Mouse (Mus musculus) lung, postnatal 14 days (tissue): ENCODE measurements around the gene Nav1.
"Not testable (repeated sequence)": the region's sequence is repeated elsewhere in the genome, so short reads cannot be mapped to it uniquely, and the experiment has no call there.

ENCODE experiments used
- DNase-seq: peaks from one replicate; pipeline ENCODE4 v3.0.0; 2021

The Nav1 gene

DNA sequence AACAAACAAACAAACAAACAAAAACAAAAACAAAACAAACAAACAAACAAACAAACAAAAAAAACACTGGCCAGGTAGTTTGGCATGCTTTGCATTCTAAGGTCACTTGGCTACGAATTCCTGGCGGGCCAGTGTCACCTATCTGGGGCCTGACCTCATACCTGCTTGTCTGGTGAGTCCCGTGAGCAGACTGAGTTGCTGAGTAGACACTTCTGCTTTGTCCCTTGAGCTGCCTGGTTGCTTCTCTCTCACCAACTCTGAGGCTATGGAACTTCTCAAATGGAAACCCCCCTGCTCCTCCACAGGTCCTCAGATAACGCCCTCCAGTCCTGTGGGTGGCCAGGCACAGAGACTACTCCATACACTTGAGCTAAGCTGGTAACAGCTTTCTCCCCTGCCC, 93.0 kb downstream of the Nav1 start:
- DNase-seq: no peak

DNA sequence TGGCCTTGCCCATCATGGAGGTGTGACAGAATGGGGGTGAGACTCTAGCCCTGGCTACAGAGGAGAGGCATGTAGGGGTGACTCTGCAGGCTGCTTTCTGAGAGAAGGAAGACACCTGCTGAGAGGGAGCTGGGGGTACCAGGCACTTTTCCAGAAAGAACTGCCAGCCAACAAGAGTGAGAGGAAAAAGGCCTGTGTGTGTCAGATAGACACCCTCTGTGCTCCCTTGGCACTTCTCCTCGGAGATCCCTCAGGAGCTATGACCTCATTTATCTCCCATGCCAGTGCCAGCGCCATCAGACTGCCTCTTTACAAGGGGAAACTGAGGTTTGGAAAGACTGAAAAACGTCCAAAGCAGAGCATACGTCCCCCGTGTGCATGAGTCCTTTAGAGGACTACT, 93.6 kb downstream of the Nav1 start:
- DNase-seq: no peak

GRCm38 (mm10) chr1:135510346-135510977, 96.6 kb downstream of the Nav1 start:
- DNase-seq: peak; percentile 51

DNA sequence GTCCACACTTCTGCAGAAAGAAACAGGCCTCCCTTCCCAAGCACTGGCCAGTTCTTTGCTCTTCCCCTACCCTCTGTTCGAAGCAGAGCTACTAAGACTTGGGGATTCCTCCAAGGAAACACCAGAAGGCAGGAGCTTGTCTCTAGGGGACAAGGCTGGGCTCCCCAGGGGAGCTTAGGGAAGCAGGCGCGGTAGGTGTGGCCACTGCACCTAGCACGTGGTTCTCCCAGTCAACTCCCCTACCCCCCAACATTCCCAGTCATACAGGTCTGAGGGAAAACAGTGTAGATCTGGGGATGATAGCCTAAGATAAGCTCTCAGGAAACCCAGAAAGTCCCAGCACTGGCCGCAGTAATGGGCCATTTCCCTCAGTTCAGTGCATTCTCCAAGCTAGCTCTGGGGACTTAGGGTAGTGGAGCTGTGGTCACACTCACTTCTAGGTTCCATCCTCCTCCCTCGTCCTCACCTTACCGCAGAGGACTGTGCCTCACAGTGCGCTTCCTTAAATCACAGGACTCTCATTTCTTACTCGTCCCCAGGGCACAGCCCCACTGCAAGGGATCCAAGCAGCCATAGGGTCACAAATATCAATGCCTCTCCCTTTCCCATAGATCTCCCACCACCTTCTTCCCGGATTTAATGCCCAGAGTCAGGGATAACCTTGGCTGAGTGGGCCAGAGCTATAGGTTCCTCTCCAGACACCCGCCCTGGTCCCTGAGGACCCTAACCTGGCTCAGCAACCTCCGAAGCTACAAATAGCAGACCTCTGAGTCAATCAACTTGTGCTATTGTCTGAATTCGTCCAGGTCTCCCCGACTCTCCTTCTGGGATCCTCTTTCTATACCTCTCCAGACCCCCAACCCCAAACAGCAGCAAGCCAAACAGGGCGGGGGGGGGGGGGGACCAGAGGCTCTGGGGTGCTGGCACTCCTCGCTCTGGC, 97.7 kb downstream of the Nav1 start:
- DNase-seq: no peak

GRCm38 (mm10) chr1:135508349-135508634, 98.8 kb downstream of the Nav1 start:
- no peak for DNase-seq

- DNase-seq: no peak
Measured at GRCm38 (mm10) chr1:135507572-135508348, 99.3 kb downstream of the Nav1 start.

GRCm38 (mm10) chr1:135505499-135505898, 101.6 kb downstream of the Nav1 start:
- no peak for DNase-seq

DNA sequence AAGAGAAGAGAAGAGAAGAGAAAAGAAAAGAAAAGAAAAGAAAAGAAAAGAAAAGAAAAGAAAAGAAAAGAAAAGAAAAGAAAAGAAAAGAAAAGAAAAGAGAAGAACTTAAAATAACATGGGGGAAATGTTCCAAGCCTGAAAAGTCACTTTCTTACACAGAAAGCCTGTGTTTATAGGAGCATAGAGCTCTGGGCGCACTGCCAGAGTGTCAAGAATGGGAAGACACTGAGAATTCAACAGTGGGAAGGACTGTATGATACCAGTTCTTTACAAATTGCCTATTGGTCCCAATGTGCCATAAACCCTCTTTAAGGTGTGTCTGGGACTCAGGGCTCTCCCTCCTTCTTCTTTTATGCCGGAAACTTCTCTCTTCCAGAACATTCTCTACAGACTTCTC, 103.7 kb downstream of the Nav1 start:
- peak; percentile 68 for DNase-seq

DNA sequence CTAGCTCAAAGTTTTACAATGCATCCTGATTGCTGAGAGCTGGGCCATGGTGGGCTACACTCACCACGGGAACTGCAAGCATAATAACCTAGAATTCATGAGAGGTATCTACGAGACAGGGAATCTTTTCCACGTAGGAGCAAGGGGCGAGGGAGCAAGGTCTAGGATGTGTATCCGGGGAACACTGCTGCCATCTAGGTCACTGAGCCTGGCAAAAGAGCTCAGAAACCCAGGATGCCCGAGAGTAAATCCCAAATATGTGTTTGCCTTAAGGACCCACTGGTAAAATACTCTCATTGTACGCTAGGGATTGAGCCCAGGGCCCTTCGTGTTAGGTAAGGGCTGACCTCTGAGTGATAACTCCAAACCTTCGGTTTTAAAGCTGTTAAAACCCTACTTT, 104.3 kb downstream of the Nav1 start:
- DNase-seq: no peak

DNA sequence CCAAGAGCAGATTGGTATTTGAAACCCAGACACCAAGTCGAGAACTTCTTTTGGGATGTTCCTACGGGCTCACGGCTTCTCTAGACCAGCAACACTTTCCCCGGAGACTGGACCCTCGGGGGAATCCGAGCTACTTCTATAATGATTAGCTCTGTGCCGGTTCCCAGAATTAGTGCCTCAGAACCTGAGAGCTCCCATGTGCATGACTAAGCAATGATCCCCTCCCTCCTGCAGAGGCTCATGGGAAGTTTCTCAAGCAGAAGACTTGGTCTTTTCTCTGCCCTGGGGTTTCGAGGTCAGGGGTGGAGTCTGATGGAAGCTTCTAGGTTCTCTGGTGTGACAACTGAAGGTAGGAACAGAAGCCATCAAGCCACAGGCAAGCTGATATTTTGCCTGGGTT, 105.0 kb downstream of the Nav1 start:
- DNase-seq: no peak

GRCm38 (mm10) chr1:135498455-135499358, 108.4 kb downstream of the Nav1 start:
- no peak for DNase-seq

DNA sequence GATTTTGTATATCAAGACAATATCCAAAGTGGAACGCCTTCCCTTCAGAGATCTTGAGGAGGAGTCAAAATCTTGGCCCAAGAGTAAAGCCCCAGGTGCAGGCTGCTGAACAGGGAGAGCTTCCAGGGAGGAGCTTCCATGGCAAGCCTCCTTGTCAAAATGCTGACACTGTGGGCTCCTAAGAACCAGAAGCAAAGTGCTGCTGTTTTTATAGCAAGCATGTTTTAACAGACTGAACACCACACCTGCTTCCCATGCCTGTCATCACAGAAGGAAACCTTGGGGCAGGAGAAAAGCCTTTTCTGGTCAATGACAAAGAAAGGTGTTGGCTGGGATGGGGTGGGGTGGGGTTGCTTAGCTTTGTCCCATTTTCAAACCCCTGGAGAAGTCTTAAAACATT, 112.0 kb downstream of the Nav1 start:
- DNase-seq: no peak

DNA sequence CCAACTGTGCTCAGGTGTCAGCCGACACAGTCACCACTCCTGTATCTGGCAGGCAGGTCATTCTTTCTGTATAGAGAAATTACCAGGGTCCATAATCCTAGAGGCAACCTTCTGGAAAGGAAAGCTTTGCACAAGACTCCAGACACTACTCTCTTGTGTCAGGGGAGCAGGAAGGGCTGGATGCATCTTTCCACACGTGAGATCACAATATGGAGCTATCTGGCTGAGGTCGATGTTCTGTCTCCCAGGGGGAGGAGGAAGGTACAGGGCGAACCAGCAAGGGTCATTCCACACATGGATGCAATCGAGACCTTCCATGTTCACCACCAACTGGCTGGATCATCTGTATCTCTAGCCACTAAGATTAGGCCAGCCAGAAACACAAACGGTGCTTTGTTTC, 113.2 kb downstream of the Nav1 start:
- no peak for DNase-seq

DNA sequence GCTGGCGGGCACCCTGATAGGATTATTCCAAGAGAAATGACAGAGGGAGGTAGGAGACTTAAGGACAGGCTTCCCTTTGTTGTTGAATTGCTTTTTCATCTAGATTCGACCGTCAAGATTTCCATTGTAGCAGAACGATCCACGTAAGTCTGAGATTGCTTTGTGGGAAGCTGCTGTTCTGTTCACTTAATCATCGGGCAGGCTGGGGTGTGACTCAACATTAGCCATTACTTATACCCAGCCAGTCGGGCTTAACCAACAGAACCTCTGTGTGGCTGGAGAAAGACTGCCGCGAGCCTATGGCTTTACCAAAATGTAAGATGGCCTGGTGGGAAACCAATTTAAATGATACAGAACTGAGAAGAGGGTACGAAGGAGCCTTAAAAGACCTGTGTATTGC, 114.7 kb downstream of the Nav1 start:
- no peak for DNase-seq

DNA sequence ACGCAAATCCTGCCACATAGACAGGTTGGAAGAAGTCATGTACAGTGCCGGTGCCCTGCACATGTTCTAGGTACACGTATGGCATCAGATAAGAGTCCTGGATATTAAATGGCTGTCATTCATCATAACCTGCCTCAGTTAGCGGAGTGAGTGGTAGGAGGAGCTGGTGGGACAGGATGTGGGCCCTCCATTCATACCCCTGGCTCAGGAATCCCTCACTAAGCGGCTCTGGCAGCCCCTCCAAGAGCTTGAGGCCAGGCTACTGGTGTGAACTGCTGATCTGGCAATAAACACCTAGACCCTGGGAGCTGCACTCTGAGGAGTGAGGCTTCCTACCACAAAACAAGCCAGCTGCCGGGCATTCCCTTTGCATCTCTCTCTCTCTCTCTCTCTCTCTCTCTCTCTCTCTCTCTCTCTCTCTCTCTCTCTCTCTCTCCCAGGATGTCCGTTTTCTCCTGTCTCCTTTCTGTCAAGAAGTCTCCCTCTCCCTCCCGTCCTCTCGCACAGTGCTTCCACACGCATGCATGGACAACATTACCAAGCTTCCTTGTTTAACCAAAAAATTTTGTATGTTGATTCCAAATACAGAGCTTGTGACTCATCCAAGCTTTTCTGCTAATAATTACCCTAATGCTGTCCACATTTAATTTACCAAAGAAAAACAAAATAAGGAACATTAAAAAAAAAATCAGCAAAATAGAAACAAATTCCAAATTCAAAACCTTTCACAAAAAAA, 116.0 kb downstream of the Nav1 start:
- DNase-seq: no peak

GRCm38 (mm10) chr1:135488879-135489278, 118.2 kb downstream of the Nav1 start:
- DNase-seq: no peak

DNA sequence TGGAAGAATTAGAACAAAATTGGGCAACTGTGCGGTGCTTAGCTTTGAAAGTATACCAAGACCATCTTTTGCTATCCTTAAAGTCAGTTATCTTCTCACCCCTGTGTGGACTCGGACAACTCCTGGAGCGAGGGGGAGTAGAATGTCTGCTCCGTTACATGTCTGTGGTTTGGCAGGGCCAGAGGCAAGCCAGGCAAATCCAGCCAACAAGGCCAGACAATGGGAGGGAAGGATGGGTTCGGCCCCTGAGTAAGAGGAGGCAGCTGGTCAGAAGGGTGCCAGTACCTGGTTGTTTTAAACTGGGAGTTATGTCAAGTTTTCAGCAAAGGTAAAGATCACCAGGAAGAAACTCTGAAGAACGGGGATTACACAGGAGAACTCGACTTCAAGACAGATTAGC, 121.9 kb downstream of the Nav1 start:
- DNase-seq: no peak

- DNase-seq: not testable (repeated sequence)
Measured at GRCm38 (mm10) chr1:135484503-135485051, 122.5 kb downstream of the Nav1 start.

DNA sequence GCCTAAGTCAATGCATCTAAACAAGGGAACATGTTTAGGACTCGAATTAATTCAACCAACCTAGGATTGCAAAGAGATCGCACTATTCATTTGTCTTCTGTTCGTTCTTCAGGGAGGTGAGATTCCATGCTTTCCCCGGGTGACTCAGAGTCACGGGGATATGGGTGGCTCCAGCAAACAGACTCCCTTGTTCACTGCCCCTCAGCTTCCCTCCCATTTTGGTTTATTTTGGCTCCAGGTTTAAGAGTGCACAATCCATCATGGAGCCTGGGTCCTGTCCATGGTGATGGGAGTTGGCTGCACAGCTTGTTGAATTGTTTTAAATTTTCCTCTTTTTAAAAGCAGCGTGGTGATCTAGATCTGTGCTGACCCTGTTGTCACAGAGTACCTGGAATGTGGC, 123.1 kb downstream of the Nav1 start:
- no peak for DNase-seq

GRCm38 (mm10) chr1:135482666-135483065, 124.4 kb downstream of the Nav1 start:
- DNase-seq: no peak

GRCm38 (mm10) chr1:135481656-135482055, 125.4 kb downstream of the Nav1 start:
- no peak for DNase-seq

GRCm38 (mm10) chr1:135480815-135481214, 126.3 kb downstream of the Nav1 start:
- no peak for DNase-seq
